Mouse (Mus musculus) intestine, embryonic 14.5 days (tissue): ENCODE measurements around the gene Rdh16f1. TPM values are rescaled to one million over a fixed set of nuclear protein-coding genes. Genes with fewer than 3 reads are reported as not detected.
A peak's percentile ranks its signal among the peaks of the same experiment; 100 is the strongest.
"Not testable (repeated sequence)": the region's sequence is repeated elsewhere in the genome, so short reads cannot be mapped to it uniquely, and the experiment has no call there.

Experiments
- ATAC-seq: fragments of 200-750 bp; cut with Nextera tagmentation; replicated peaks from 2 replicates; pipeline ENCODE4 v1.8.0; 2017; ENCODE audit warnings: low read depth, moderate number of reproducible peaks, moderate TSS enrichment, moderate library complexity; ENCODE audit not compliant: low FRiP score, low TSS enrichment
- DNase-seq: peaks from one replicate; pipeline ENCODE4 v3.0.0-alpha.2; 2018; ENCODE audit warnings: low spot score
- H3K27ac ChIP-seq: fragments of 300-500 bp; sonication (generic); 2 replicates; pipeline ENCODE4 v1.5.1; 2014; ENCODE audit warnings: low read depth, mild to moderate bottlenecking, control low read depth
- H3K27me3 ChIP-seq: fragments of 300-500 bp; sonication (generic); replicated peaks from 2 replicates; pipeline ENCODE4 v1.6.1; 2014; ENCODE audit warnings: low read length, control low read depth; ENCODE audit not compliant: control insufficient read depth, insufficient read depth
- H3K36me3 ChIP-seq: fragments of 300-500 bp; sonication (generic); 2 replicates; pipeline ENCODE4 v1.6.1; 2014; ENCODE audit warnings: low read length, control low read depth; ENCODE audit not compliant: control insufficient read depth, insufficient read depth
- H3K4me1 ChIP-seq: fragments of 300-500 bp; sonication (generic); replicated peaks from 2 replicates; pipeline ENCODE4 v1.6.1; 2014; ENCODE audit warnings: low read length, control low read depth, mixed read lengths; ENCODE audit not compliant: control insufficient read depth, insufficient read depth
- H3K4me2 ChIP-seq: fragments of 300-500 bp; sonication (generic); 2 replicates; pipeline ENCODE4 v1.6.1; 2014; ENCODE audit warnings: low read length
- H3K4me3 ChIP-seq: fragments of 300-500 bp; sonication (generic); 2 replicates; pipeline ENCODE4 v1.5.1; 2014; ENCODE audit warnings: low read depth, low read length, control low read depth, mixed read lengths
- H3K9ac ChIP-seq: fragments of 300-500 bp; sonication (generic); 2 replicates; pipeline ENCODE4 v1.6.1; 2014; ENCODE audit warnings: mild to moderate bottlenecking, low read length
- H3K9me3 ChIP-seq: fragments of 300-500 bp; sonication (generic); 2 replicates; pipeline ENCODE4 v1.6.1; 2016; ENCODE audit warnings: low read length, control low read depth; ENCODE audit not compliant: control insufficient read depth
- WGBS: fragments of 180-500 bp; shearing (Covaris S2); extraction: QIAGEN DNeasy Blood & Tissue Kit; methylation state at CpG from one replicate; pipeline ENCODE4 v1.1.7; 2014; 5-methylcytosine and 5-hydroxymethylcytosine counted together
- polyA plus RNA-seq: library from polyadenylated mRNA; unstranded; fragments of >200 nt; fragmentation: Nextera tagmentation; extraction: Ambion mirVana; gene quantifications from 2 replicates; pipeline ENCODE4 v1.2.1, GENCODE M21; 2014

The Rdh16f1 gene
- polyA plus RNA-seq, 1 experiment from 2014 or later = not detected

- Histone ChIP-seq H3K4me2 (no peak overlapping the region), H3K4me1 (peaks cover 5% of the 10 kb centered on the region; the same call in 1 of the 2 replicates), H3K27ac (no peak overlapping the region), H3K36me3 (no peaks in the 10 kb centered on the region), H3K9me3 (no peaks in the 10 kb centered on the region), H3K4me3 (no peak overlapping the region), H3K27me3 (no peaks in the 10 kb centered on the region), H3K9ac (no peak overlapping the region)
- DNase-seq (no peak), ATAC-seq (no peak)
- WGBS = 76% methylated on average over 3 of the region's 3 CpGs
These were observed 4.3 kb upstream of the Rdh16f1 start for GRCm38 (mm10) chr10:127755246-127755645.

- Histone ChIP-seq H3K27me3 (no peaks in the 10 kb centered on the region), H3K9ac (peak overlapping the region; percentile 22; the same call in 1 of the 2 replicates), H3K4me2 (peak overlapping the region; percentile 55), H3K27ac (peak overlapping the region; percentile 11; the same call in 1 of the 2 replicates), H3K9me3 (no peaks in the 10 kb centered on the region), H3K4me1 (peaks cover 5% of the 10 kb centered on the region; the same call in 1 of the 2 replicates), H3K4me3 (peak overlapping the region; percentile 21), H3K36me3 (no peaks in the 10 kb centered on the region)
- WGBS = 26% methylated on average over 16 of the region's 18 CpGs
- ATAC-seq = no peak
- DNase-seq = no peak
These were observed 3.7 kb upstream of the Rdh16f1 start for GRCm38 (mm10) chr10:127755770-127756468.

- H3K27ac ChIP-seq = not testable (repeated sequence)
These were observed 3.3 kb downstream of the Rdh16f1 start for GRCm38 (mm10) chr10:127762926-127763325.

DNA sequence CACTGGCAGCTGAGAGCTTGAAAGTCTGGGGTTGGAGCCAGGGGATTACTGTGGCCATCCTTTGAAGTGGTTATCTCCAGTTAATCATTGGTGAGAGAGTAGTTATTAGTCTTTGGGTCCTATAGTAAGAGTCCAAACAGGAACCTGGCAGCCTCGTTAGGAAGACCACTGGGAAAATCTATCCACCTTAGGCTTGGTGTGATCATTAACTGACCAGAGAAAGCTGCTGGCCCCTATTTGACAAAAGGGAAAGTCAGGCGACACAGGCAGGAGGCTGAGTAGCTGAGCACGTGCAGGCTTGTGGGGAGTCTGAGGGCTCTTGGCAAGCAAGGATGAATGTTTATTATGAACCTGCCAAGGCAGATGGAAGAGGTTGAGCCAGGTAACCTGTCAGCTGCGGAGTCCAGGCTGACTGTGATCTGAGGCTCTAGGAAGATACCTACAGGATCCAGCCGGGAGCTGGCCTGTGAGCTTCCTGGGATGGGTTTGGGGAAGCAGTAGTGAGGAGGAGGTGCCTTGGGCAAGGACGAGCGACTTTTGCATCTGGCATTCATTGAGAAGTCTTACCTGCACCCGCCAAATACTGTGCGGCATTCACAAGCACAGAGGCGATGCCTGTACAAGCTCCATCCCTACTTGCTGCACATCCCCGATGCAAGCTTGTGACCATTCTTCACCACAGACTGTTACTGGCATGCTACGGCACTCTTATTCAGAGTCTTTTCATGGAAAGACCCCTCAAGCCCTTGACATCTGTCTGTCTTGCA lies 4.5 kb downstream of the Rdh16f1 start:
- DNase-seq (peak; percentile 63), ATAC-seq (peak; percentile 69)
- no peaks in the 10 kb centered on the region for H3K27me3 ChIP-seq
- no peaks in the 10 kb centered on the region for H3K36me3 ChIP-seq
- no peaks in the 10 kb centered on the region for H3K9me3 ChIP-seq
- no peak overlapping the region for H3K4me3 ChIP-seq
- WGBS = 62% methylated on average over 12 of the region's 12 CpGs
- no peak overlapping the region for H3K9ac ChIP-seq
- H3K4me1 ChIP-seq = no peaks in the 10 kb centered on the region
- no peak overlapping the region for H3K27ac ChIP-seq
- no peak overlapping the region for H3K4me2 ChIP-seq

More at GRCm38 (mm10) chr10:127762926-127763325, 3.3 kb downstream of the Rdh16f1 start:
- not testable (repeated sequence) for H3K27me3 ChIP-seq, H3K4me3 ChIP-seq, H3K9me3 ChIP-seq, H3K4me2 ChIP-seq, ATAC-seq, H3K36me3 ChIP-seq, H3K9ac ChIP-seq, H3K4me1 ChIP-seq
- WGBS = 84% methylated on average over 10 of the region's 10 CpGs
- DNase-seq = peak; percentile 43

DNA sequence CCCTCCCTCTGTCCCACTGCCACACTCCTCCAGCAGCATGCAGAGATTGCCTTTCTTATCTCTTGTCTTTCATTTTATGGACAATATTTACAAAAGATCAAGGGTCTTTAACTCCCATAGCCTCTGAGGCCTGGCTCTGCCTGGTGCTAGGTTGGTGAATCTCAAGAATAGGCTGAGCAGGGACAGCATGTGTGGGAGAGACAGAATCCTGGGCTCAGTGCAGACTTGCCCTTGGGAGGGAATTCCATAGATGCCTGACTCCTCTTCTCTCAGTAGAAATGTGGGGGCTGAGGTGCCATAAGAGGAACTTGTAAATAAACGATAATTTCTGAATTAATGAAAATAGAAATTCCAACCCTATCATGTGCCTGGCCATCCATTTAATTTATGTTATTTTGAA lies 7.0 kb downstream of the Rdh16f1 start:
- ATAC-seq (no peak), DNase-seq (no peak)
- Histone ChIP-seq H3K9me3 (no peaks in the 10 kb centered on the region), H3K9ac (no peak overlapping the region), H3K36me3 (no peaks in the 10 kb centered on the region), H3K4me1 (no peaks in the 10 kb centered on the region), H3K27me3 (no peaks in the 10 kb centered on the region), H3K4me3 (no peak overlapping the region), H3K27ac (no peak overlapping the region), H3K4me2 (no peak overlapping the region)
- WGBS = 87% methylated on average over 1 of the region's 1 CpGs

DNA sequence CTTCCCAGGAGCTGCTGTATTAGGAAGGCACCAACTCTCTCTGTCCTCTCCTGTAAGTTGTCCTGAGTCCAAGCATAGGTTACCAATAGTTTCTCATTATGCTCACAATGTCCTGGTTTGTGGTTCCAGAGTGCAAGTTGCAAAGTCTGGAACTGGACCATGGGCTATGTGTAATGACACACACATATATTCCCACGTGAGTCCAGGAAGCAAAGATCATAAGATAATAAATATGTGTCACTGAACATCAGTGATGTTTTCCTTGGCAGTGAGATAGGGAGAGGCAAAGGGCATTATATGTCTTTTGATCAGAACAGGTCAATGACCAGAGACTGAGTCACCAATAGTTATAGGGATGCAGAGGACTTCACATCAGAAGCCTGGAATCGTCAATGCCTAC lies 16.4 kb downstream of the Rdh16f1 start, which contains the start of gene Rdh9:
Gene Rdh9 (plus strand): TSS at position 376 of the 400 bp plus-strand sequence.
- DNase-seq = no peak
- Histone ChIP-seq H3K36me3 (no peaks in the 10 kb centered on the region), H3K27ac (no peak within 1 kb of the TSS), H3K4me1 (no peaks in the 10 kb centered on the region), H3K9me3 (no peaks in the 10 kb centered on the region), H3K4me3 (no peak within 1 kb of the TSS), H3K9ac (no peak within 1 kb of the TSS), H3K27me3 (no peaks in the 10 kb centered on the region), H3K4me2 (no peak within 1 kb of the TSS)
- no peak for ATAC-seq
- 73% methylated on average over 2 of the region's 2 CpGs for WGBS

DNA sequence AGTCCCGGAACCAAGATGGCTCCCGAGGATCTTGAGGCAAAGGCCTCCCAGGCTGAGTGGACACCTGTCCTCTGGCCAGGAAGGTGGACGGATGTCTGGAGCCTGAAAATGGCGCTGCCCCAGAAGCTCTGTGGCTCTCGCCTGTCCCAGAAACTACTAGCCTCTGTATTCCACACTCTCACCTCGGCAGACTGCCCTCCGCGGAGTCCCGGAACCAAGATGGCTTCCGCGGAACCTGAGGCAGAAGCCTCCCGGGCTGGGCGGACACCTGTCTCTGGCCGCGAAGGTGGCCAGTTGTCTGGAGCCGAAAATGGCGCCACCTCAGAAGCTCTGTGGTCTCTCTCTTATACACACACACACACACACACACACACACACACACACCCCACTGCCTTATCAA lies 22.7 kb downstream of the Rdh16f1 start:
- not testable (repeated sequence) for ATAC-seq, H3K4me1 ChIP-seq, H3K4me3 ChIP-seq, H3K4me2 ChIP-seq, H3K27me3 ChIP-seq, H3K36me3 ChIP-seq, H3K9ac ChIP-seq, DNase-seq, H3K9me3 ChIP-seq, H3K27ac ChIP-seq
- 95% methylated on average over 17 of the region's 17 CpGs for WGBS

DNA sequence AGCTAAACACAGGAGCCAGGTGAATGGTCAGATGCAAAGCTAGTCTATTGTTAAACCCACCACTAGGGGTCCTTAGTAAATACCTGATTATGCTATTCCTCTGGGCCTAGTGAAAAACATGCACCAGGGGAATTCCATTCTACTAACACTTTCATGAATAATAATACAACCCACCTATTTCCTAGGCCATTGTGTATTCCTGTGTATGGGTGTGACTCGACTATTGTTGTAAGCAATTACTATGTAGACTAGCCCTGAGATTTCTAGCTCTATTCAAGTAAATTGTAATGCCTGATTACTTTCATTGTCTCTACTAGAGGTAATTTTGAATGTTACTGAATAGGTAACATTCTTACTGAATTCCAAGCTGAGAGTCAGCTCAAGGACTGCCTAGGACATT lies 25.8 kb downstream of the Rdh16f1 start:
- H3K27ac ChIP-seq, H3K9ac ChIP-seq, H3K4me1 ChIP-seq, H3K4me3 ChIP-seq, H3K9me3 ChIP-seq, H3K4me2 ChIP-seq, DNase-seq, ATAC-seq, H3K36me3 ChIP-seq, H3K27me3 ChIP-seq: not testable (repeated sequence)
- WGBS = 90% methylated on average over 1 of the region's 1 CpGs
